Mouse (Mus musculus): Measurements from ENCODE around the gene Fezf2.

DNA sequence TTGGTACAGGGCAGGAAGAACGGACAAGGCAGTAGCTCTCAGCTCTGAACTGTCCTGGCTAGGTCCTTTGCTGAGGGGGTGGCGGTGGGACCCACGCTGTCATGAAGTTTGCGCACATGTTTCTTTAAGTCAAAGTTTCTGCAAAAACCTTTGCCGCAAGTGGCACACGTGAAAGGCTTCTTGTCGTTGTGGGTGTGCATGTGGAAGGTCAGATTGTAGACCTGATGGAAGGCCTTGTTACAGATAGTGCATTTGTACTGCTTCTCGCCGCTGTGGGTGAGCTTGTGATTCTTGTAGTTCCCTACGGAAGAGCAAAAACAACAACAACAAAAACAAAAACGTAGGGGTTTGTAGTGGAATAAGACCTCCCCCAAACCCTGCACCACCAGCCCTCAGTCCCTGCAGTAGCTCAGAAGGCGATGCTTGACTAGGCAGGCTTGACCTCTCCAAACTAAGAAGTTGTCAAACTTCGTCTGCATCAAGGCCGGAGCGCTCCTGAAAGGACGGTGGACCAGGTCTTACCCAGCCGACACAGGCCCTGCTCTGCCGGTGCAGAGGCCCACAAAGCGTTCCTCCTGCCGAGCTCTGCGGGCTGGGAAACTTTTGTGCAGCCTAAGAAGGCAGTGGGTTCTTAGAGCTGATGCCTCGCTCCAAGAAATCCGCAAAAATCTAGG is 5.4 kb downstream of the Fezf2 start:
- TF ChIP-seq POLR2A (IDR thresholded peaks at IDR 0.05; ENCODE audit: borderline replicate concordance, insufficient read depth, low read length) (no peak), CTCF (IDR thresholded peaks at IDR 0.05; ENCODE audit: borderline replicate concordance, insufficient read depth, low read depth, low read length) (no peak)

Data from cerebellum, adult 2 months (tissue).